Mouse (Mus musculus): ENCODE data around the gene Spib. TPM values are rescaled to one million over a fixed set of nuclear protein-coding genes. Genes with fewer than 3 reads are reported as not detected.

Spib gene
- polyA plus RNA-seq, 1 experiment from 2014 or later, result not detected

- H3K27ac ChIP-seq (replicated peaks; ENCODE audit: low read depth, low read length), result no peak overlapping the region
- H3K27me3 ChIP-seq (ENCODE audit: control insufficient read depth, insufficient read depth, low read length), result no peaks in the 10 kb centered on the region
- peaks cover 54% of the 10 kb centered on the region for H3K36me3 ChIP-seq (ENCODE audit: control insufficient read depth, insufficient read depth, low read length)
- H3K4me1 ChIP-seq (ENCODE audit: control insufficient read depth, insufficient read depth, low read length), result no peaks in the 10 kb centered on the region
- DNase-seq, result no peak
- H3K9ac ChIP-seq (replicated peaks; ENCODE audit: low read length), result no peak overlapping the region
- 93% methylated on average over 41 of the region's 41 CpGs for WGBS
- H3K4me3 ChIP-seq (replicated peaks; ENCODE audit: low read depth, low read length), result no peak overlapping the region
- H3K9me3 ChIP-seq (ENCODE audit: control insufficient read depth, low read length), result no peaks in the 10 kb centered on the region
- no peak overlapping the region for H3K4me2 ChIP-seq (ENCODE audit: low read length)
- no peak for ATAC-seq (ENCODE audit: low FRiP score, low TSS enrichment)
Measured at GRCm38 (mm10) chr7:44538756-44539624, 7.1 kb upstream of the Spib start.

- Histone ChIP-seq H3K36me3 (ENCODE audit: control insufficient read depth, insufficient read depth, low read length) (peaks cover 57% of the 10 kb centered on the region), H3K27me3 (ENCODE audit: control insufficient read depth, insufficient read depth, low read length) (no peaks in the 10 kb centered on the region), H3K9ac (replicated peaks; ENCODE audit: low read length) (no peak overlapping the region), H3K4me3 (replicated peaks; ENCODE audit: low read depth, low read length) (no peak overlapping the region), H3K9me3 (ENCODE audit: control insufficient read depth, low read length) (no peaks in the 10 kb centered on the region), H3K4me1 (ENCODE audit: control insufficient read depth, insufficient read depth, low read length) (no peaks in the 10 kb centered on the region), H3K4me2 (ENCODE audit: low read length) (no peak overlapping the region), H3K27ac (replicated peaks; ENCODE audit: low read depth, low read length) (no peak overlapping the region)
- no peak for DNase-seq
- WGBS, result 94% methylated on average over 13 of the region's 13 CpGs
- no peak for ATAC-seq (ENCODE audit: low FRiP score, low TSS enrichment)
Measured at GRCm38 (mm10) chr7:44537496-44537895, 5.6 kb upstream of the Spib start.

- DNase-seq (no peak), ATAC-seq (ENCODE audit: low FRiP score, low TSS enrichment) (no peak)
- H3K9ac ChIP-seq (replicated peaks; ENCODE audit: low read length), result no peak overlapping the region
- no peaks in the 10 kb centered on the region for H3K27me3 ChIP-seq (ENCODE audit: control insufficient read depth, insufficient read depth, low read length)
- no peak overlapping the region for H3K4me3 ChIP-seq (replicated peaks; ENCODE audit: low read depth, low read length)
- no peak overlapping the region for H3K4me2 ChIP-seq (ENCODE audit: low read length)
- 83% methylated on average over 7 of the region's 7 CpGs for WGBS
- H3K36me3 ChIP-seq (ENCODE audit: control insufficient read depth, insufficient read depth, low read length), result peaks cover 52% of the 10 kb centered on the region
- H3K4me1 ChIP-seq (ENCODE audit: control insufficient read depth, insufficient read depth, low read length), result no peaks in the 10 kb centered on the region
- no peaks in the 10 kb centered on the region for H3K9me3 ChIP-seq (ENCODE audit: control insufficient read depth, low read length)
- H3K27ac ChIP-seq (replicated peaks; ENCODE audit: low read depth, low read length), result no peak overlapping the region
Measured at GRCm38 (mm10) chr7:44537009-44537408, 5.1 kb upstream of the Spib start.

- Histone ChIP-seq H3K4me2 (ENCODE audit: low read length) (no peak overlapping the region), H3K36me3 (ENCODE audit: control insufficient read depth, insufficient read depth, low read length) (peaks cover 52% of the 10 kb centered on the region), H3K27me3 (ENCODE audit: control insufficient read depth, insufficient read depth, low read length) (no peaks in the 10 kb centered on the region), H3K27ac (replicated peaks; ENCODE audit: low read depth, low read length) (no peak overlapping the region), H3K4me3 (replicated peaks; ENCODE audit: low read depth, low read length) (no peak overlapping the region), H3K9ac (replicated peaks; ENCODE audit: low read length) (no peak overlapping the region), H3K9me3 (ENCODE audit: control insufficient read depth, low read length) (no peaks in the 10 kb centered on the region), H3K4me1 (ENCODE audit: control insufficient read depth, insufficient read depth, low read length) (no peaks in the 10 kb centered on the region)
- WGBS, result 90% methylated on average over 6 of the region's 6 CpGs
- DNase-seq, result no peak
- ATAC-seq (ENCODE audit: low FRiP score, low TSS enrichment), result no peak
Measured at GRCm38 (mm10) chr7:44536590-44536968, 4.7 kb upstream of the Spib start.

GRCm38 (mm10) chr7:44535657-44536589 is 4.1 kb upstream of the Spib start:
- H3K9ac ChIP-seq (replicated peaks; ENCODE audit: low read length), result no peak overlapping the region
- WGBS, result 93% methylated on average over 27 of the region's 27 CpGs
- no peak for DNase-seq
- H3K36me3 ChIP-seq (ENCODE audit: control insufficient read depth, insufficient read depth, low read length), result peaks cover 49% of the 10 kb centered on the region
- H3K4me1 ChIP-seq (ENCODE audit: control insufficient read depth, insufficient read depth, low read length), result no peaks in the 10 kb centered on the region
- H3K4me2 ChIP-seq (ENCODE audit: low read length), result no peak overlapping the region
- ATAC-seq (ENCODE audit: low FRiP score, low TSS enrichment), result no peak
- no peaks in the 10 kb centered on the region for H3K9me3 ChIP-seq (ENCODE audit: control insufficient read depth, low read length)
- H3K27ac ChIP-seq (replicated peaks; ENCODE audit: low read depth, low read length), result no peak overlapping the region
- no peak overlapping the region for H3K4me3 ChIP-seq (replicated peaks; ENCODE audit: low read depth, low read length)
- H3K27me3 ChIP-seq (ENCODE audit: control insufficient read depth, insufficient read depth, low read length), result no peaks in the 10 kb centered on the region

GRCm38 (mm10) chr7:44534656-44535441 is 3.0 kb upstream of the Spib start:
- Histone ChIP-seq H3K27ac (replicated peaks; ENCODE audit: low read depth, low read length) (no peak overlapping the region), H3K9me3 (ENCODE audit: control insufficient read depth, low read length) (no peaks in the 10 kb centered on the region), H3K36me3 (ENCODE audit: control insufficient read depth, insufficient read depth, low read length) (peaks cover 38% of the 10 kb centered on the region), H3K9ac (replicated peaks; ENCODE audit: low read length) (no peak overlapping the region), H3K4me1 (ENCODE audit: control insufficient read depth, insufficient read depth, low read length) (no peaks in the 10 kb centered on the region), H3K4me2 (ENCODE audit: low read length) (no peak overlapping the region), H3K4me3 (replicated peaks; ENCODE audit: low read depth, low read length) (no peak overlapping the region), H3K27me3 (ENCODE audit: control insufficient read depth, insufficient read depth, low read length) (no peaks in the 10 kb centered on the region)
- DNase-seq (no peak), ATAC-seq (ENCODE audit: low FRiP score, low TSS enrichment) (no peak)
- WGBS, result 88% methylated on average over 19 of the region's 19 CpGs

- Histone ChIP-seq H3K4me1 (ENCODE audit: control insufficient read depth, insufficient read depth, low read length) (no peaks in the 10 kb centered on the region), H3K36me3 (ENCODE audit: control insufficient read depth, insufficient read depth, low read length) (peaks cover 34% of the 10 kb centered on the region), H3K27ac (replicated peaks; ENCODE audit: low read depth, low read length) (no peak overlapping the region), H3K4me2 (ENCODE audit: low read length) (no peak overlapping the region), H3K27me3 (ENCODE audit: control insufficient read depth, insufficient read depth, low read length) (no peaks in the 10 kb centered on the region), H3K9me3 (ENCODE audit: control insufficient read depth, low read length) (no peaks in the 10 kb centered on the region), H3K4me3 (replicated peaks; ENCODE audit: low read depth, low read length) (no peak overlapping the region), H3K9ac (replicated peaks; ENCODE audit: low read length) (no peak overlapping the region)
- WGBS, result 92% methylated on average over 13 of the region's 13 CpGs
- ATAC-seq (ENCODE audit: low FRiP score, low TSS enrichment) (no peak; the same call in 1 of the 2 replicates), DNase-seq (no peak)
Measured at GRCm38 (mm10) chr7:44534242-44534641, 2.4 kb upstream of the Spib start.

- Histone ChIP-seq H3K9ac (replicated peaks; ENCODE audit: low read length) (no peak overlapping the region), H3K4me3 (replicated peaks; ENCODE audit: low read depth, low read length) (no peak overlapping the region), H3K4me2 (ENCODE audit: low read length) (no peak overlapping the region), H3K27ac (replicated peaks; ENCODE audit: low read depth, low read length) (no peak overlapping the region), H3K36me3 (ENCODE audit: control insufficient read depth, insufficient read depth, low read length) (peaks cover 34% of the 10 kb centered on the region), H3K9me3 (ENCODE audit: control insufficient read depth, low read length) (no peaks in the 10 kb centered on the region), H3K4me1 (ENCODE audit: control insufficient read depth, insufficient read depth, low read length) (no peaks in the 10 kb centered on the region), H3K27me3 (ENCODE audit: control insufficient read depth, insufficient read depth, low read length) (no peaks in the 10 kb centered on the region)
- ATAC-seq (ENCODE audit: low FRiP score, low TSS enrichment) (no peak), DNase-seq (no peak)
- 73% methylated on average over 12 of the region's 12 CpGs for WGBS
Measured at GRCm38 (mm10) chr7:44533746-44534045, 1.8 kb upstream of the Spib start.
